Mouse (Mus musculus): ENCODE data around the gene Ctrc. TPM values are rescaled to one million over a fixed set of nuclear protein-coding genes. Genes with fewer than 3 reads are reported as not detected.

Ctrc gene
- not detected in 2 replicates for polyA plus RNA-seq (2014; fragmentation: Nextera tagmentation; extraction: Ambion mirVana)

DNA sequence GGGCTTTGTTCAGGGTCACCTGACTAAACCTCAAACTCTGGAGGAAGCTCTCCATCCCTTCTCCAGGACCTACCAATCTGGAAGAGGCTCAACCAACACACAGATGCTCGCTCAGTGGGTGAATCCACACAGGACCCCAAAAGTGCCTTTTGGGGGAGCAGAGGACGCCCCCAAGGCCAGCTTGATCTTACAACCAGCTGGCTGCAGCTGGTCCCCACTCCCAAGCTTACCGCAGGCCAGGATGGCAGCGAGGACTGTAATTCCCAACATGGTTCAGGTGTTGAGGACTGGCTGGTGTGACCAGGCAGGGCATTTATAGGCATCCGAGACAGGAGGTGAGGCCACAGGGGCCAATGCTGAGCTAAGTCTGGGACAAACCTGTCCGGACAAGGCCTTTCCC lies at the start of gene Ctrc:
Ctrc (minus strand) TSS at position 361 of the 400 bp plus-strand sequence.
- ATAC-seq (ENCODE audit: low read depth) (no peak), DNase-seq (ENCODE audit: low spot score) (no peak)
- 77% methylated on average over 6 of the region's 6 CpGs for WGBS
- Histone ChIP-seq H3K36me3 (ENCODE audit: control insufficient read depth, insufficient read depth, low read length) (no peaks in the 10 kb centered on the region), H3K27me3 (replicated peaks; ENCODE audit: control insufficient read depth, insufficient read depth, low read length) (no peaks in the 10 kb centered on the region), H3K9me3 (ENCODE audit: control insufficient read depth, low read length) (no peaks in the 10 kb centered on the region), H3K27ac (replicated peaks; ENCODE audit: low read depth, low read length) (no peak within 1 kb of the TSS), H3K4me3 (ENCODE audit: low read depth, low read length) (no peak within 1 kb of the TSS), H3K4me1 (ENCODE audit: control insufficient read depth, insufficient read depth, low read length) (no peaks in the 10 kb centered on the region), H3K4me2 (ENCODE audit: low read depth, low read length) (no peak within 1 kb of the TSS), H3K9ac (ENCODE audit: low read depth, low read length) (no peak within 1 kb of the TSS)

DNA sequence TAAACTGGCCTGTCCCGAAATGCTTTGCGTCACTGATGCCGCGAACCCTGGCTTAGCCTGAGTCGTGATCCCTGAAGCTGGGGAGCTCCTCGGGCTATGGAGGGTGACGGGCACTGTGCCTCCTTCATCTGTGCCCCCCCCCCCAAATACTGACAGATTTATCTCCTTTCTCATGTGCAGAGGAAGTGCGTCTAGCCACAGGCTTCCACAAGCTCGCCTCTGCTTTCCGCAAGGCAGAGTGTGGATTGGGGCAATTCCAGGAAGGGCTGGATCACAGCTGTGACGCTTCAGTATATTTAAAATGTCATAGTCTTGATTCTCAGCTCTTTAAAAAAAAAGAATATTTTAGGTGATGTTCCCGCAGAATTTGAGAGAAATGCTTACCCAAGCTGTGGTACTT lies 49.6 kb upstream of the Ctrc start:
- WGBS, result 57% methylated on average over 12 of the region's 12 CpGs
- no peak overlapping the region for H3K9ac ChIP-seq (ENCODE audit: low read depth, low read length)
- H3K4me2 ChIP-seq (ENCODE audit: low read depth, low read length), result no peak overlapping the region
- DNase-seq (ENCODE audit: low spot score) (no peak), ATAC-seq (ENCODE audit: low read depth) (no peak)
- H3K4me3 ChIP-seq (ENCODE audit: low read depth, low read length), result no peak overlapping the region
- H3K36me3 ChIP-seq (ENCODE audit: control insufficient read depth, insufficient read depth, low read length), result no peaks in the 10 kb centered on the region
- H3K4me1 ChIP-seq (ENCODE audit: control insufficient read depth, insufficient read depth, low read length), result peaks cover 6% of the 10 kb centered on the region
- H3K27ac ChIP-seq (replicated peaks; ENCODE audit: low read depth, low read length), result no peak overlapping the region
- H3K27me3 ChIP-seq (replicated peaks; ENCODE audit: control insufficient read depth, insufficient read depth, low read length), result no peaks in the 10 kb centered on the region
- no peaks in the 10 kb centered on the region for H3K9me3 ChIP-seq (ENCODE audit: control insufficient read depth, low read length)

DNA sequence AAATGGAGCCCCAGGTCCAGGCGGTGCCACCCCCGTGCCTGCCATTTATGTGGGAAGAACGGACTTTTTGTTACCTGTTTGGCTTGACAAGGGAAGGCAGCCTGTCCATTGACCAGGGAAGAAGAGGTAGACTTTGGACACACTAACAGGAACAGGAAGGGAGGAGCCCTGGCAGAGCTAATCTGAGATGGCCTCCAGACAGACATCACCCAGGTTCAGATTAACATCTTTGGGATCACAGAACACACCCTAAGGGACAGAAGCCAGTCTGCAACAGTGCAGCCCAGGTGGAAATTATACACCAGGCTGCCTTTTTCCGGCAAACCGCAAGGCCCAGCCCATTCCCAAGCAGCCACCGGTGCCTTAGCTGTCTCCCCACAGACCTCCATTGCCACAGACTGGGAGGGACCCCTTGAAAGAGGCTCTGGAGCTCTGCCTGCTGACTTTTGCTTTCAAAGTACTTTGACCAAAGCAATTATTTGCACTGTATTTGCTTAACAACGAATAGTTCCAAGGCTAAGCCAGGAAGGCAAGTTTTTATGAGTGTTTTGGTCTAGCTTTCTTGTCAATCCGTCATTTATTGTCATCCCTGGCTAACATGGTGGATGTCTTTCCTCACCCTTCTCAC lies 47.1 kb upstream of the Ctrc start:
- Histone ChIP-seq H3K27ac (replicated peaks; ENCODE audit: low read depth, low read length) (no peak overlapping the region), H3K9ac (ENCODE audit: low read depth, low read length) (no peak overlapping the region), H3K4me2 (ENCODE audit: low read depth, low read length) (no peak overlapping the region), H3K4me1 (ENCODE audit: control insufficient read depth, insufficient read depth, low read length) (no peaks in the 10 kb centered on the region; the same call in 1 of the 2 replicates), H3K4me3 (ENCODE audit: low read depth, low read length) (no peak overlapping the region), H3K9me3 (ENCODE audit: control insufficient read depth, low read length) (no peaks in the 10 kb centered on the region), H3K36me3 (ENCODE audit: control insufficient read depth, insufficient read depth, low read length) (no peaks in the 10 kb centered on the region), H3K27me3 (replicated peaks; ENCODE audit: control insufficient read depth, insufficient read depth, low read length) (no peaks in the 10 kb centered on the region)
- WGBS, result 79% methylated on average over 8 of the region's 8 CpGs
- DNase-seq (ENCODE audit: low spot score) (no peak), ATAC-seq (ENCODE audit: low read depth) (no peak)

DNA sequence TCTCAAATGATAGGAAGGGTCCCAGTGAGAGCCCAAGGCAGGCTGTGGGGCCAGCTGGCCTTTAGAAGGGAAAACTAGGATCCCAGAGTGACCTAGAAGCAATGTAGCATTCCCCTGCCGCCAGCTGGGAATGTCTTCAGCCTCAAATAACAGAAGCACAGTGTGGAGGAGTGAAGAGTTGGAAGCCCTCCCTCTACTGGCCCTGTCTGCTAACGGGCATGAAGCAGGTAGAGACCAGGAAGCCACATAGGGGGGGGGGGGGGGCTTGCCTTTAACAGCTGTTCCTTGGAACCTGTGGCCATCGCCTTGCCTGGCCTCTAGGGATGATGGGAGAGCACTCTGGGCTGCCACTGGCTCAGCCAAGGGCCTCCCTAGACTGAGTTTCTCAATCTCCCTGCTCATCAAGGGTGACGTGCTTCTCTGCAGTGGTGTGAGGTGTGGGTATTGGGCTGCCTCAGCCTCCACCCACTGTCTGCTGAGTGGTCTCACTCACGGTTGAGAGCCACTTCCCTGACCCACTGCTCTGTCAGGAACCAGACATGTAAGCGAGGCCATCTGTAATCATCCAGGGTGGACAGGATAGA lies 40.3 kb upstream of the Ctrc start:
- peak; percentile 78; the same call in 1 of the 2 replicates for ATAC-seq (ENCODE audit: low read depth)

DNA sequence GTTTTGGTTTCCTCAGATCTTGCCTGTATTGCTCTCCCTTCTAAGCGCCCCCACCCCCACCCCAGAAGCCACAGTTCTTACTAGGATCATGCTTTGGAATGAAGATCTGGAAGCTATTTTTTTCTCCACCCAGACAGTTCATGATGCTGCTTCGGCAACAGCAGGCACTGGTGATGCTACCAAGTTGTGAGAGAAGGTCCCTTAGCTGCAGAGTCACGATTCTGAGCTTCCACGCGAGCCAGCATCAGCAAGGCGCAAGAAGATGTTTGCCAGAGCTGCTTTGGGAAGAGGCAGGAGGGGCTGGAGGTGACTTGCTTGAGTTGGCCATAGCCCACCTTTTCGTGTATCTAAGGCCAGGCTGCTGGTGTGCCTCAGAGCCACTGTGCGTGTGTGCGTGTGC lies 39.3 kb upstream of the Ctrc start:
- no peaks in the 10 kb centered on the region for H3K36me3 ChIP-seq (ENCODE audit: control insufficient read depth, insufficient read depth, low read length)
- H3K9ac ChIP-seq (ENCODE audit: low read depth, low read length), result no peak overlapping the region
- ATAC-seq (ENCODE audit: low read depth) (no peak), DNase-seq (ENCODE audit: low spot score) (no peak)
- H3K4me1 ChIP-seq (ENCODE audit: control insufficient read depth, insufficient read depth, low read length), result no peaks in the 10 kb centered on the region
- H3K4me3 ChIP-seq (ENCODE audit: low read depth, low read length), result no peak overlapping the region
- H3K27ac ChIP-seq (replicated peaks; ENCODE audit: low read depth, low read length), result no peak overlapping the region
- H3K9me3 ChIP-seq (ENCODE audit: control insufficient read depth, low read length), result no peaks in the 10 kb centered on the region
- no peak overlapping the region for H3K4me2 ChIP-seq (ENCODE audit: low read depth, low read length)
- 73% methylated on average over 9 of the region's 9 CpGs for WGBS
- H3K27me3 ChIP-seq (replicated peaks; ENCODE audit: control insufficient read depth, insufficient read depth, low read length), result no peaks in the 10 kb centered on the region

More for the DNA sequence above, 40.3 kb upstream of the Ctrc start:
- H3K27me3 ChIP-seq (replicated peaks; ENCODE audit: control insufficient read depth, insufficient read depth, low read length), result no peaks in the 10 kb centered on the region
- DNase-seq (ENCODE audit: low spot score), result peak; percentile 49
- no peak overlapping the region for H3K4me2 ChIP-seq (ENCODE audit: low read depth, low read length)
- no peak overlapping the region for H3K9ac ChIP-seq (ENCODE audit: low read depth, low read length)
- no peak overlapping the region for H3K4me3 ChIP-seq (ENCODE audit: low read depth, low read length)
- WGBS, result 43% methylated on average over 6 of the region's 6 CpGs
- no peak overlapping the region for H3K27ac ChIP-seq (replicated peaks; ENCODE audit: low read depth, low read length)
- H3K36me3 ChIP-seq (ENCODE audit: control insufficient read depth, insufficient read depth, low read length), result no peaks in the 10 kb centered on the region
- no peaks in the 10 kb centered on the region for H3K4me1 ChIP-seq (ENCODE audit: control insufficient read depth, insufficient read depth, low read length)
- no peaks in the 10 kb centered on the region for H3K9me3 ChIP-seq (ENCODE audit: control insufficient read depth, low read length)

DNA sequence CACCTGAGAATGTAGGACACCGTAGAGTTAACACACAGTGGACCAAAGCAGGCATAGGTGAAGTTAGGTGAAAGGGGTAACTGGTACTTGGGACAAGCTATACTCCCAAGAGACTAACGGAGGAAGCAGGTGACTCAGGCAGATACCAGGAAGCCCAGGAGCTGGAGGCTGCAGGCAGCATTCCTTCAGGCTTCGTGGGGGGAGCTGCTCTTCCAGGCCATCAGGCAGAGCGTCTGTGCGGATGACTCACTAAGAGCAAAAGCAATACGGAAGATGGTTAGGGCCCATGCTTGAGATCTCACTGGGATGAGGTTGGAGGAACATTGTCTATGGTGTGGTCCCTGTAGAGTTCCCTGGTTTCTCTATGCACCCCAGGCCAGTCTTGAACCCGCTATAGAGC lies 36.7 kb upstream of the Ctrc start:
- no peak overlapping the region for H3K4me3 ChIP-seq (ENCODE audit: low read depth, low read length)
- no peak overlapping the region for H3K9ac ChIP-seq (ENCODE audit: low read depth, low read length)
- H3K27me3 ChIP-seq (replicated peaks; ENCODE audit: control insufficient read depth, insufficient read depth, low read length), result no peaks in the 10 kb centered on the region
- no peaks in the 10 kb centered on the region for H3K4me1 ChIP-seq (ENCODE audit: control insufficient read depth, insufficient read depth, low read length)
- no peaks in the 10 kb centered on the region for H3K9me3 ChIP-seq (ENCODE audit: control insufficient read depth, low read length)
- DNase-seq (ENCODE audit: low spot score) (no peak), ATAC-seq (ENCODE audit: low read depth) (no peak)
- no peak overlapping the region for H3K4me2 ChIP-seq (ENCODE audit: low read depth, low read length)
- H3K27ac ChIP-seq (replicated peaks; ENCODE audit: low read depth, low read length), result no peak overlapping the region
- WGBS, result 85% methylated on average over 7 of the region's 7 CpGs
- H3K36me3 ChIP-seq (ENCODE audit: control insufficient read depth, insufficient read depth, low read length), result no peaks in the 10 kb centered on the region

DNA sequence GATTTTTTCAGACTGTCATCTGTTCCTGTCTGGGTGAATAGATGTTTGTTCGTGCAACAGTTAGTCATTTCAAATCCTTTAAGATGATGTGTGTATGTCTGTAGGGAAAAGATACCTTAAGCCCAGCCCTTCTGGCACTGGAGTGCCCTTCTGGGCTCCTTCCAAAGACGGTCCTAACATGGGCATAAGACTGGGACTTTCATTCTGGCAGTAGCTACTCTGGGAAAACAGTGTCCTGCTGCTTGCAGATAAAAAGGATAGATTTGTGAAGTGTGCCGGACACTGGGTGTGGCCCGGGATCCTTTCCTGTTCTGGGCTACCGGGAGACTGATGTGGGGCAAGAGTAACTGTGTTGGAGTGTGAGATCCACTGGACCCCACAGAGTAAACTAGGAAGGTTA lies 35.8 kb upstream of the Ctrc start:
- no peaks in the 10 kb centered on the region for H3K4me1 ChIP-seq (ENCODE audit: control insufficient read depth, insufficient read depth, low read length)
- H3K4me3 ChIP-seq (ENCODE audit: low read depth, low read length), result no peak overlapping the region
- H3K9me3 ChIP-seq (ENCODE audit: control insufficient read depth, low read length), result no peaks in the 10 kb centered on the region
- DNase-seq (ENCODE audit: low spot score), result no peak
- no peaks in the 10 kb centered on the region for H3K36me3 ChIP-seq (ENCODE audit: control insufficient read depth, insufficient read depth, low read length)
- WGBS, result 74% methylated on average over 5 of the region's 5 CpGs
- no peak for ATAC-seq (ENCODE audit: low read depth)
- H3K27ac ChIP-seq (replicated peaks; ENCODE audit: low read depth, low read length), result no peak overlapping the region
- 0 out of 2 replicates have a peak, but pooled peaks cover 7% of the 10 kb centered on the region for H3K27me3 ChIP-seq (replicated peaks; ENCODE audit: control insufficient read depth, insufficient read depth, low read length)
- H3K9ac ChIP-seq (ENCODE audit: low read depth, low read length), result no peak overlapping the region
- no peak overlapping the region for H3K4me2 ChIP-seq (ENCODE audit: low read depth, low read length)

DNA sequence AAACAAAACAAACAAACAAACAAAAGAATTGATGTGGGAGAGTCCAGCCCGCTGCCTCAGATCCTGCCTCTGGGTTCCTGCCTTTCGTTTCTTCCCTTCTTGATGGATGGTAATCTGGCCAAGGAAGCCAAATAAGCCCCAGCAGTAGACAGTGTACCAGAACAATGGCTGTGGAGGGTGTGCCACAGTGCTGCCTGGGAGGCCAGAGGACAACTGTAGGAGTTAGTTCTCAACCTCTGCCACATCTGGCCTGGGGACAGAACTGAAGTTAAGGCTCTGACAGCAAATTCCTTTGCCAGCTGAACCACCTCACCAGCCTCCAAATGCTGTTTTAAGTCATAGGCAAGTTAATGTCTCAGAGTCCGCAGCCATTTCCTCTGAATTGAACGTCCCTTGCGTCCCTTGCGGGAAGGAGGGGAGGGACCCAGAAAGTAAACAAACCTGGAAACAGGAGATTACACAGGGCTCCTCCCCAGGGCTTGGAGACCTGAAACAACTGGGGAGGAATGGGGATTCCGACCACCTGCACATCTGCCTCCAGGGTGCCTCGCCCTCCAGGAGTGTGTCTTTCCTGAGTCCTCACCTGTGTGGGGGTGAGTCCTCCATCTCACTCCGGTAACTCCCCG lies 35.2 kb upstream of the Ctrc start:
- Histone ChIP-seq H3K4me3 (ENCODE audit: low read depth, low read length) (no peak overlapping the region), H3K27me3 (replicated peaks; ENCODE audit: control insufficient read depth, insufficient read depth, low read length) (0 out of 2 replicates have a peak, but pooled peaks cover 7% of the 10 kb centered on the region), H3K36me3 (ENCODE audit: control insufficient read depth, insufficient read depth, low read length) (no peaks in the 10 kb centered on the region), H3K4me1 (ENCODE audit: control insufficient read depth, insufficient read depth, low read length) (no peaks in the 10 kb centered on the region), H3K27ac (replicated peaks; ENCODE audit: low read depth, low read length) (no peak overlapping the region), H3K9ac (ENCODE audit: low read depth, low read length) (no peak overlapping the region), H3K4me2 (ENCODE audit: low read depth, low read length) (no peak overlapping the region), H3K9me3 (ENCODE audit: control insufficient read depth, low read length) (no peaks in the 10 kb centered on the region)
- no peak for DNase-seq (ENCODE audit: low spot score)
- ATAC-seq (ENCODE audit: low read depth), result no peak
- 58% methylated on average over 10 of the region's 10 CpGs for WGBS

Data from embryonic facial prominence, embryonic 14.5 days (tissue).